Mouse (Mus musculus) kidney, embryonic 15.5 days (tissue): ENCODE results near the gene Heyl. TPM values are rescaled to one million over a fixed set of nuclear protein-coding genes. Genes with fewer than 3 reads are reported as not detected.
"Not testable (repeated sequence)": the region's sequence is repeated elsewhere in the genome, so short reads cannot be mapped to it uniquely, and the experiment has no call there.

Experiments used
- ATAC-seq: fragments of 200-750 bp; cut with Nextera tagmentation; replicated peaks from 2 replicates; pipeline ENCODE4 v1.8.0; 2017; ENCODE audit warnings: moderate TSS enrichment; ENCODE audit not compliant: low FRiP score
- H3K27ac ChIP-seq: fragments of 300-500 bp; sonication (generic); 2 replicates; pipeline ENCODE4 v1.5.1; 2015; ENCODE audit warnings: mild to moderate bottlenecking, inconsistent platforms
- H3K27me3 ChIP-seq: fragments of 300-500 bp; sonication (generic); 2 replicates; pipeline ENCODE4 v1.6.1; 2015; ENCODE audit warnings: inconsistent platforms
- H3K36me3 ChIP-seq: fragments of 300-500 bp; sonication (generic); 2 replicates; pipeline ENCODE4 v1.6.1; 2015; ENCODE audit warnings: inconsistent platforms
- H3K4me1 ChIP-seq: fragments of 300-500 bp; sonication (generic); 2 replicates; pipeline ENCODE4 v1.6.1; 2015; ENCODE audit warnings: inconsistent platforms
- H3K4me2 ChIP-seq: fragments of 300-500 bp; sonication (generic); 2 replicates; pipeline ENCODE4 v1.6.1; 2015; ENCODE audit warnings: moderate library complexity, mild to moderate bottlenecking, inconsistent platforms
- H3K4me3 ChIP-seq: fragments of 300-500 bp; sonication (generic); replicated peaks from 2 replicates; pipeline ENCODE4 v1.5.1; 2015; ENCODE audit warnings: mild to moderate bottlenecking, inconsistent platforms
- H3K9ac ChIP-seq: fragments of 300-500 bp; sonication (generic); 2 replicates; pipeline ENCODE4 v1.6.1; 2015; ENCODE audit warnings: mild to moderate bottlenecking, inconsistent platforms
- H3K9me3 ChIP-seq: fragments of 300-500 bp; sonication (generic); replicated peaks from 2 replicates; pipeline ENCODE4 v1.6.1; 2016; ENCODE audit warnings: inconsistent platforms
- WGBS: fragments of 180-500 bp; shearing (Covaris S2); methylation state at CpG from one replicate; pipeline ENCODE4 v1.1.7; 2015; ENCODE audit warnings: mixed read lengths; 5-methylcytosine and 5-hydroxymethylcytosine counted together
- polyA plus RNA-seq: library from polyadenylated mRNA; unstranded; fragments of >200 nt; fragmentation: Nextera tagmentation; extraction: Ambion mirVana; gene quantifications from 2 replicates; pipeline ENCODE4 v1.2.1, GENCODE M21; 2015

Heyl gene
- polyA plus RNA-seq, 1 experiment from 2014 or later, result 47.7 TPM

GRCm38 (mm10) chr4:123293661-123294443 is 60.5 kb downstream of the Heyl start:
- Histone ChIP-seq H3K27ac (no peak overlapping the region), H3K4me1 (no peaks in the 10 kb centered on the region), H3K9ac (no peak overlapping the region), H3K4me3 (no peak overlapping the region), H3K9me3 (no peaks in the 10 kb centered on the region), H3K27me3 (no peaks in the 10 kb centered on the region), H3K36me3 (peaks cover 98% of the 10 kb centered on the region), H3K4me2 (no peak overlapping the region)
- 75% methylated on average over 7 of the region's 7 CpGs for WGBS
- no peak for ATAC-seq

- H3K9ac ChIP-seq, H3K4me2 ChIP-seq, H3K27me3 ChIP-seq, H3K4me1 ChIP-seq, H3K27ac ChIP-seq, H3K9me3 ChIP-seq, ATAC-seq, H3K4me3 ChIP-seq: not testable (repeated sequence)
- H3K36me3 ChIP-seq, result peaks cover 98% of the 10 kb centered on the region
- WGBS, result 90% methylated on average over 15 of the region's 15 CpGs
These were observed 61.7 kb downstream of the Heyl start for GRCm38 (mm10) chr4:123295026-123295425.

GRCm38 (mm10) chr4:123295516-123296147 is 62.3 kb downstream of the Heyl start:
- Histone ChIP-seq H3K27me3 (no peaks in the 10 kb centered on the region), H3K4me1 (no peaks in the 10 kb centered on the region), H3K27ac (no peak overlapping the region), H3K4me3 (no peak overlapping the region), H3K9ac (no peak overlapping the region), H3K9me3 (no peaks in the 10 kb centered on the region), H3K36me3 (peaks cover 98% of the 10 kb centered on the region), H3K4me2 (no peak overlapping the region)
- no peak for ATAC-seq
- 81% methylated on average over 21 of the region's 21 CpGs for WGBS

DNA sequence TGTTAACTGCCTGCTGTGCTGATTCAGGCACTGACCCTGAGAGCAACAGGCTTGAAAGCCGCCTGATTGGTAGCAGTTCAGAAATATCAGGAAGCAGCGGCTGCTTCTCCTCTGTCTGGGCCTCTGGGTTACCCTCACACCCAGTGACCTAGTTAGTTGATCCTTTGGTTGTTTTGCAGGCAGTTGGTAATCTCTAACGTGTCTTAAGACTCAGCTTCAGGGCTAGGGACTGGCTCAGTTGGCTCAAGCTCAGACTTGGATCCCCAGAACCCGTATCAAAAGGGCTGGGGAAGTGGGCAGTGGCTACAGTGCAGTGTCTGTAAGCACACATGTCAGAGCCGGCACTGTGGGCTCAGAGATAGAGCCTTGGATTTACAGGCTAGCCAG is 62.8 kb downstream of the Heyl start:
- 80% methylated on average over 5 of the region's 5 CpGs for WGBS
- no peak for ATAC-seq
- no peak overlapping the region for H3K4me2 ChIP-seq
- no peaks in the 10 kb centered on the region for H3K27me3 ChIP-seq
- H3K27ac ChIP-seq, result no peak overlapping the region
- H3K9ac ChIP-seq, result no peak overlapping the region
- no peaks in the 10 kb centered on the region for H3K9me3 ChIP-seq
- H3K4me1 ChIP-seq, result no peaks in the 10 kb centered on the region
- peaks cover 98% of the 10 kb centered on the region for H3K36me3 ChIP-seq
- H3K4me3 ChIP-seq, result no peak overlapping the region

DNA sequence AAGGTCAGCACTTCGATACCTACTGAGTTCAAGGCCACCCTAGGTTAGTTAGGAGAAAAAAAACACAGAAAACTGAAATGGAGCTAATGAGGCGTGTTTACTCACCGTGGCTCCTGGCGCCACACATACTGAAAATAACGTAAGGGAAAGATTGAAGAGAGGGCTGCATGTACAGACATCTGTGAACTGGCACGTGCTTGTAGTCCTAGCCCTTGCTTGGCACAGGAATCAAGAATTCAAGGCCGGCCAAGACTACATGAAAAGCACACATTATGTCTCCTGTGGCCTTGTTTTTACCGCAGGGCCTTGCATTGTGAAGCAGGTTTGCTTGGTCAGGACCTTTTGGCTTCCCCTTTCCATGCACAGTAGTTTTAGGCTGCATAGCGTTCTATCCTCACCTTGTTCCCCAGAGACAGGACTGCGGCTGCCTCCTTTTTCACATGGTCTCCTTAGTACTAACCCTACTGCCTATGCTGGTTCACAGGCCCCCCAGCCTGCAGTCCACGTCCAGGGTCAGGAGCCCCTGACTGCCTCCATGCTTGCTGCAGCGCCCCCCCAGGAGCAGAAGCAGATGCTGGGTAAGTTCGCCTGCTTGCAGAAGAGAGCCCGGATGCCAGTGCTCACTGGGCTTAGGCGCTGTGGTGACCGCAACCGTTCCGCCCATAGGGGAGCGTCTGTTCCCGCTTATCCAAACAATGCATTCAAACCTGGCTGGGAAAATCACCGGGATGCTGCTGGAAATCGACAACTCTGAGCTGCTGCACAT is 64.0 kb downstream of the Heyl start:
- Histone ChIP-seq H3K9ac (no peak overlapping the region), H3K27ac (no peak overlapping the region), H3K36me3 (peaks cover 98% of the 10 kb centered on the region), H3K9me3 (no peaks in the 10 kb centered on the region), H3K4me3 (no peak overlapping the region), H3K27me3 (no peaks in the 10 kb centered on the region), H3K4me1 (no peaks in the 10 kb centered on the region), H3K4me2 (no peak overlapping the region)
- ATAC-seq, result no peak
- 93% methylated on average over 22 of the region's 22 CpGs for WGBS

DNA sequence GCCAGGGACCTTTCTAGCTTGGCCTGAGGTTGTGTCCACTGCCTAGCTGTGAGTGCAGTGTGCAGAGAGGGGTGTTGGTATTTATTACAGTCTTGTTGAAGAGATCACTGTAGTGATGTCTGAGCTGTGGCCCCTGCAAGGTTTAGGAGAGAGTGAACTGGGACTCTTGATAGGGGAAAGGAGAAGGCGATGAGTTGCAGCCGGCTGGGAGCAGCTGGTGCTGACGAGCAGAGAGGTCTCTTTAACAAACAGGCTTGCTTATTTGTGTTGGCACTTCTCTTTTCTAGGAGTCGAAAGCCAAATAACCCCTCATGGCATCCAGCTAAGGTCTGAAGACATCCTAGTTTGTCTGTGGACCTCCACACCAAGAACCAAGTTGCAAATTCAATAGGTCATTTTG is 64.9 kb downstream of the Heyl start:
- 71% methylated on average over 4 of the region's 4 CpGs for WGBS
- Histone ChIP-seq H3K4me3 (no peak overlapping the region), H3K27ac (no peak overlapping the region), H3K4me2 (no peak overlapping the region), H3K27me3 (no peaks in the 10 kb centered on the region), H3K36me3 (peaks cover 98% of the 10 kb centered on the region), H3K9ac (no peak overlapping the region), H3K9me3 (no peaks in the 10 kb centered on the region), H3K4me1 (no peaks in the 10 kb centered on the region)
- ATAC-seq, result no peak

DNA sequence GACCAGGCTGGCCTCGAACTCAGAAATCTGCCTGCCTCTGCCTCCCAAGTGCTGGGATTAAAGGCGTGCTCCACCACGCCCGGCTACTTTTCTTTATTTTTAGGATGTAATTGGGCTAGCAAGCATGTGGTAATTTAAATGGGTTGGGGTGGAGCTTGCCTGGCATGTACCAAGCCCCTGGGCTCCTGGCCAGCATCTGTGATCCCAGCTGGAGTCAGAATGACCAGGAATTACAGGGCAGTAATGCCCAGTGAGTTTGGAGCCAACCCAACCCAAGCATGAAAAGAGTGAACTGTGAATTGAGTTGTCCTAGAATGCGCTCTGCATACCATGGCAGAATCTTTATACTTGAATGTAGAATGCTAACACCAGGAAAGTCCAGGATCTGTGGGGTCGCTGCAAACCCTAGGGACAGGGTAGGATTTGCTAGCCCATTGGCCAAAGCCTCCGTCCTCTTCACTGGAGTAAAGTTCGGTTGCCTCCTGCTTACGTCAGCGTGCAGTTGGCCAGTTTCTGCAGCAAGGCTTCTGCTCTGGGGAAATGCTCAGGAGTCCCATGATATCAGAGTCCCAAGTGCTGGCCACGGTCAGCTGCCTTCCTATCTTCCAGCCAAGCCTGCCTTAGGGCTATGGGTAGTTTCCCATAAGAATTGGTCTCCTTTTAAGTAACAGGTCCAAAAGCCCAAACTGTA is 65.8 kb downstream of the Heyl start:
- H3K4me2 ChIP-seq, result no peak overlapping the region
- no peak overlapping the region for H3K27ac ChIP-seq
- no peak overlapping the region for H3K9ac ChIP-seq
- 96% methylated on average over 11 of the region's 11 CpGs for WGBS
- H3K4me3 ChIP-seq, result no peak overlapping the region
- peaks cover 98% of the 10 kb centered on the region for H3K36me3 ChIP-seq
- no peak for ATAC-seq
- H3K27me3 ChIP-seq, result no peaks in the 10 kb centered on the region
- H3K4me1 ChIP-seq, result no peaks in the 10 kb centered on the region
- 0 out of 2 replicates have a peak, but pooled peaks cover 4% of the 10 kb centered on the region for H3K9me3 ChIP-seq

Other genes starting within 250 kb of the Heyl start
- 7.8 and 8.1 TPM in 2 replicates for gene Mycl, start 237.9 kb upstream of the Heyl start, polyA plus RNA-seq
- 17.8 and 18.7 TPM in 2 replicates for gene Trit1, start 217.0 kb upstream of the Heyl start, polyA plus RNA-seq
- gene Bmp8b, start 128.4 kb upstream of the Heyl start, polyA plus RNA-seq, result 0.33 and 0.49 TPM in 2 replicates
- not detected in 2 replicates for gene Oxct2b, start 117.3 kb upstream of the Heyl start, polyA plus RNA-seq
- gene Ppie, start 93.6 kb upstream of the Heyl start, polyA plus RNA-seq, result 105 and 109 TPM in 2 replicates
- 1.3 TPM in 2 replicates for gene Hpcal4, start 50.3 kb upstream of the Heyl start, polyA plus RNA-seq
- gene Nt5c1a, start 32.1 kb upstream of the Heyl start, polyA plus RNA-seq, result 0.25 and 0.49 TPM in 2 replicates
- gene Pabpc4, start 28.8 kb downstream of the Heyl start, polyA plus RNA-seq, result 45.3 and 47.4 TPM in 2 replicates
- gene Oxct2a, start 90.1 kb downstream of the Heyl start, polyA plus RNA-seq, result not detected in 2 replicates
- gene Bmp8a, start 109.7 kb downstream of the Heyl start, polyA plus RNA-seq, result 0.19 and 0.90 TPM in 2 replicates